Mouse (Mus musculus) limb, embryonic 11.5 days (tissue): ENCODE measurements around the gene Fgf23. TPM values are rescaled to one million over a fixed set of nuclear protein-coding genes. Genes with fewer than 3 reads are reported as not detected.

Experiments used
- ATAC-seq: fragments of 200-750 bp; cut with Nextera tagmentation; 2 replicates; pipeline ENCODE4 v1.8.0; 2017; ENCODE audit warnings: low read depth; ENCODE audit not compliant: insufficient number of reproducible peaks, low FRiP score, low TSS enrichment
- DNase-seq: peaks from one replicate; pipeline ENCODE4 v3.0.0-alpha.2; 2015; ENCODE audit warnings: low spot score
- H3K27ac ChIP-seq: fragments of 300-500 bp; sonication (generic); replicated peaks from 2 replicates; pipeline ENCODE4 v1.5.1; 2014; ENCODE audit warnings: low read depth, mild to moderate bottlenecking, low read length
- H3K27me3 ChIP-seq: fragments of 300-500 bp; sonication (generic); 2 replicates; pipeline ENCODE4 v1.6.1; 2014; ENCODE audit warnings: mild to moderate bottlenecking, low read length, mixed read lengths; ENCODE audit not compliant: control insufficient read depth, insufficient read depth
- H3K36me3 ChIP-seq: fragments of 300-500 bp; sonication (generic); 2 replicates; pipeline ENCODE4 v1.6.1; 2014; ENCODE audit warnings: mild to moderate bottlenecking, low read length, moderate library complexity, mixed read lengths; ENCODE audit not compliant: control insufficient read depth, insufficient read depth
- H3K4me1 ChIP-seq: fragments of 300-500 bp; sonication (generic); 2 replicates; pipeline ENCODE4 v1.6.1; 2014; ENCODE audit warnings: low read length, mixed read lengths; ENCODE audit not compliant: control insufficient read depth, insufficient read depth
- H3K4me2 ChIP-seq: fragments of 300-500 bp; sonication (generic); 2 replicates; pipeline ENCODE4 v1.6.1; 2014; ENCODE audit warnings: low read depth, mild to moderate bottlenecking, moderate library complexity; ENCODE audit not compliant: severe bottlenecking
- H3K4me3 ChIP-seq: fragments of 300-500 bp; sonication (generic); 2 replicates; pipeline ENCODE4 v1.5.1; 2014; ENCODE audit warnings: low read depth, low read length
- H3K9ac ChIP-seq: fragments of 300-500 bp; sonication (generic); 2 replicates; pipeline ENCODE4 v1.6.1; 2014; ENCODE audit warnings: mild to moderate bottlenecking, low read length
- H3K9me3 ChIP-seq: fragments of 300-500 bp; sonication (generic); 2 replicates; pipeline ENCODE4 v1.6.1; 2016; ENCODE audit warnings: low read length; ENCODE audit not compliant: control insufficient read depth
- WGBS: fragments of 180-500 bp; shearing (Covaris S2); extraction: QIAGEN DNeasy Blood & Tissue Kit; methylation state at CpG from one replicate; pipeline ENCODE4 v1.1.7; 2014; 5-methylcytosine and 5-hydroxymethylcytosine counted together
- polyA plus RNA-seq: library from polyadenylated mRNA; unstranded; fragments of >200 nt; fragmentation: Nextera tagmentation; extraction: Ambion mirVana; gene quantifications from 2 replicates; pipeline ENCODE4 v1.2.1, GENCODE M21; 2014

The Fgf23 gene
- polyA plus RNA-seq, 1 experiment from 2014 or later: not detected

DNA sequence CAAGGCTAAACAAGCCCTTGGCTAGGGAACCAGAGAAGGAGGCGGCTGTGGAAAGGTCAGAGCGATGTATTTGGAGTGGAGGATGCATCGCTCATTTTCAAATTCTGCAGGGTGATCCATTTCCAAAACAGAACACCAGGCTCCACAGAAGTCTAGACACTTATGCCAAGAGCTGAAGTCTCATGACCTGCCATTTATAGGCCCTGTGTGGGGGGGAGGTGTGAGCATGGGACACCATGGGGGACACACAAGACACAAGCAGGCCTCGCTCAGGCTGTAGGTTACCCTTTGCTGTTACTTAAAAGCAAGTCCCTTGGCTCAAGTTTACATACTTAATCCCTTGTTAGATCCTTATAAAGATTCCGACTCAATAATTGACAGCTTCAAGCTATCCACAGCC lies 33.5 kb downstream of the Fgf23 start:
- no peak overlapping the region for H3K9ac ChIP-seq
- DNase-seq (no peak), ATAC-seq (no peak)
- no peak overlapping the region for H3K4me3 ChIP-seq
- H3K4me1 ChIP-seq: no peaks in the 10 kb centered on the region
- no peaks in the 10 kb centered on the region for H3K27me3 ChIP-seq
- H3K4me2 ChIP-seq: no peak overlapping the region
- WGBS: 91% methylated on average over 5 of the region's 5 CpGs
- no peaks in the 10 kb centered on the region for H3K9me3 ChIP-seq
- H3K27ac ChIP-seq: no peak overlapping the region
- H3K36me3 ChIP-seq: no peaks in the 10 kb centered on the region

DNA sequence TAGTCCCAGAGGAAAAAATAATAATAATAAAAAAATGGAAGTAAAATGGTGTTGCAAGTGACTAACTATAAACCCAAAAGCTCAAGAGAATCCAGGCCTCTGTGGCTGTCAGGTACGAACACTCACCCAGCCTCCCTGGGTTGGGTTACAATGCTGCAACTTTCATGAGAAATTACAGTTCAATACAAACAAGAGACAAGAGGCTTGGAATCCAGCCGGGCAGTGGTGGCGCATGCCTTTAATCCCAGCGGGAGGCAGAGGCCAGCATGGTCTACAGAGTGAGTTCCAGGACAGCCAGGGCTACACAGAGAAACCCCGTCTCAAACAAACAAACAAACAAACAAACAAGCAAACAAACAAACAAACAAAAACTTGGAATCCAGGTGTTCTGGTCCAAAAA lies 34.0 kb downstream of the Fgf23 start:
- ATAC-seq: no peak

DNA sequence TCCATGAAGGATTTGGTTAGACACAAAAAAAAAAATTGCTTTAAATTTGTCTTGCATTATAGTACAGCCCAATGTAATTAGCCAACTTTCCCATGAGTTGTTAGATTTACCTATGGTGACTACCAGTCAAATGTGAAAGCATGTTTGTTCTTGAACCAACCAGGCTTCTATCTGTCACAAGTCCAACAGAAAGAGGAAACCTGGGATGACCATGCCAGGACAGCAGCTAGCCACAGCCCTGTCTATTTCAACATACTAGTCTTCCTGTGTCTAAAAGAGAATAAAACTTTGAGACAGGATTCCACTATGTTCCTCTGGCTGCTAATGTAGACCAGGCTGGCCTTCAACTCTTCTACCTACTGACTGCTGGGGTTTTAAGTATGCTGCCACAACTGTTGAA lies 34.7 kb downstream of the Fgf23 start:
- H3K4me1 ChIP-seq: no peaks in the 10 kb centered on the region
- H3K27ac ChIP-seq: no peak overlapping the region
- H3K4me3 ChIP-seq: no peak overlapping the region
- no peak for DNase-seq
- no peak for ATAC-seq
- no peak overlapping the region for H3K9ac ChIP-seq
- H3K4me2 ChIP-seq: no peak overlapping the region
- H3K27me3 ChIP-seq: no peaks in the 10 kb centered on the region
- H3K36me3 ChIP-seq: no peaks in the 10 kb centered on the region
- no peaks in the 10 kb centered on the region for H3K9me3 ChIP-seq

More for the DNA sequence above, 34.0 kb downstream of the Fgf23 start:
- no peaks in the 10 kb centered on the region for H3K4me1 ChIP-seq
- no peaks in the 10 kb centered on the region for H3K27me3 ChIP-seq
- no peak for DNase-seq
- 58% methylated on average over 5 of the region's 5 CpGs for WGBS
- no peaks in the 10 kb centered on the region for H3K9me3 ChIP-seq
- no peak overlapping the region for H3K4me3 ChIP-seq
- no peak overlapping the region for H3K9ac ChIP-seq
- H3K4me2 ChIP-seq: no peak overlapping the region
- no peaks in the 10 kb centered on the region for H3K36me3 ChIP-seq
- H3K27ac ChIP-seq: no peak overlapping the region

DNA sequence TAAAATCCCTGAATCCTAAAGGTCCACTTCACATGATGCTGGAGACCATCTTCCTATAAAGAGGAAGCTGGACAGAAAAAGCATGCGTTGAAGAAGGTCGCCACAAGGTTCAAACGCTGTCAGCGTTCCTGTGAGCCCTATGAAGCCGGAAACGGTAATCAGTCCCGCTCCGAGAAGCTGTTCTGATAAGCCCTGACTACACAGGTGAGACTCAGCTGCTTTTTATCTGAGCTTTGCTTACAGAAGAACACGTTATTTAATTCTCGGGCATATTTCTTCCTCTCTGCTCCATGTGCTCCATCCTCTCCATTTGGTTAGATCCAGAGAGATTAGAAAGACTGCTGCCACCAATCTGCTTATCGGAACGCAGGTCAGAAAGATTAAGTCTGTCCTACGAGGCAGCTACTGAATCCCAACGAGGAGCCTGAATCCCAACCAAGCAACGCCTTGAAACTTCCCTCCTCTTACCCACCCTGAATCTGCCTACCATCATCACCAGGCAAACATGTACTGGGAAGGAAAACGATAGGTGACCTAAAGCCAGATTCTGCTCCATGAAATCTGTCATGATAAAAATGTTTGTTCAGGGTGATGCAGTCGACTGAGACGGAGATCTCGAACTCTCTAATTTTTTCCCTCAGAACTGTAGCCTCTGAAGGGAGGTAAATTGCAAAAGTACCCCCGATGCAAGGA lies 35.8 kb downstream of the Fgf23 start:
- Histone ChIP-seq H3K4me3 (peak overlapping the region; percentile 62), H3K4me1 (no peaks in the 10 kb centered on the region), H3K36me3 (no peaks in the 10 kb centered on the region), H3K27ac (no peak overlapping the region), H3K27me3 (no peaks in the 10 kb centered on the region), H3K9me3 (no peaks in the 10 kb centered on the region), H3K4me2 (peak overlapping the region; percentile 75), H3K9ac (no peak overlapping the region; the same call in 1 of the 2 replicates)
- ATAC-seq (no peak), DNase-seq (no peak)
- WGBS: 45% methylated on average over 20 of the region's 20 CpGs

DNA sequence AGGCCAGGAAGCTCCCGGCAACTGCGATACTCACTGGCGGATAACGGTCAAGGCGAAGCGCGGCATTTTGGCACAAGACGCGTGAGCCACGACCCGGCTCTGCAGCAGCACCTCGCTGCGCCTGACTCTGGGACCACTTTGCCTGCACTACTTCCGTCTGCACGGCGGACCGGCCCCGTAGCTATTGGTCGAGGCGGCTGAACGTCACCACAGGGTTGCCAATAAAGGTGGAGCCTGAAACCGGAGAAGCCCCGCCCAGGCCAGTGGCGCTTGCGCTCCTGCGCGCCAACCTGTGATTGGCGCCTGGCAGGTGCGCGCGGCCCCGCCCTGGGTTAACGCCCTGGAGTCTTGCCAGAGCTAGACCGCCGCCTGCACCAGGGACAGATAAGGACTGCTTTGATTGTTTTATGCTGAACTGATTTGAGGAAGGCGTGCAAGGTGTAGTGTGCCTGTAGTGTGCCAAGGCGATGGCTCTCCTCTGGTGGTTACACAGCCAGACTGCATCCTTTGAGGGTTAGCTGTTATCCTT lies 36.8 kb downstream of the Fgf23 start, which contains the start of gene Tigar:
Tigar (minus strand) TSS at position 156 of the 529 bp plus-strand sequence.
- Histone ChIP-seq H3K9ac (peak within 1 kb of the TSS; percentile 56), H3K27ac (no peak within 1 kb of the TSS), H3K36me3 (no peaks in the 10 kb centered on the region), H3K4me1 (no peaks in the 10 kb centered on the region), H3K9me3 (no peaks in the 10 kb centered on the region), H3K4me2 (peak within 1 kb of the TSS; percentile 75), H3K4me3 (peak within 1 kb of the TSS; percentile 62), H3K27me3 (no peaks in the 10 kb centered on the region)
- under 1% methylated on average over 37 of the region's 37 CpGs for WGBS
- ATAC-seq: peak; percentile 99
- DNase-seq: peak; percentile 93

DNA sequence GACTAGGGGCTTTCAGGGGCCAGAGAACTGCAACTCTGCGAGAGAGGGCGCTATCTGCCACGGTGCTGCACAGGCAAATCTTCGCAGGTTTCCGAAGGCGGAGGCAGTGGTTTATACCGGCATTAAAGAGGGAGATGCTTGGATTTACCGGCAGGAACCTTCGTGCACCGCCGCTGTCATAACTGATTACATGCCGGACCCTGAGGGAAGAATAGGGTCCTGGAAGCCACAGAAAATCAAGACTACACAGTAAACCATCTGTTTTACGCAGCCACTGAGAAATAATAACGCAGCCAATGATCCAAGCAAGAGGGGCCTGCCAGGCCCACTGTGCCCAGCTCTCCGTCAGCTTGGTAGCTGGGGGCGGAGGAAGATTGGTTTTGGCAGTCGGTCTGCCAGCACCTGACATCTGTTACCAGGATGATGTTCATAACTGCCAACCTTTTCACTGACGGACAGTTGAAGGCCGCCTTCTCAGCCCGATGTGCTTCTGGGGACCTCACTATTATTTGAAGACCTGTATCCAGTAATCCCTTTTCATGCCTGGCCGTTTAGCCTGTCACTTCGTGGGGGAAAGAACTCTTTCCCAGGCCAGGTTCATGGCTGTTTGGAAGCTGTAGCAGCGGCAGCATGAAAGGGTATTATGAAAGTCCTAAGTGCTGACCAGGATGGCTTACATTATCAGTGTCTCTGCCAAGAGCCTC lies 42.2 kb downstream of the Fgf23 start:
- ATAC-seq (no peak), DNase-seq (no peak)
- Histone ChIP-seq H3K4me1 (no peaks in the 10 kb centered on the region), H3K9me3 (no peaks in the 10 kb centered on the region), H3K9ac (no peak overlapping the region), H3K27me3 (no peaks in the 10 kb centered on the region), H3K4me3 (no peak overlapping the region), H3K36me3 (no peaks in the 10 kb centered on the region), H3K27ac (no peak overlapping the region), H3K4me2 (no peak overlapping the region)
- 72% methylated on average over 23 of the region's 23 CpGs for WGBS

DNA sequence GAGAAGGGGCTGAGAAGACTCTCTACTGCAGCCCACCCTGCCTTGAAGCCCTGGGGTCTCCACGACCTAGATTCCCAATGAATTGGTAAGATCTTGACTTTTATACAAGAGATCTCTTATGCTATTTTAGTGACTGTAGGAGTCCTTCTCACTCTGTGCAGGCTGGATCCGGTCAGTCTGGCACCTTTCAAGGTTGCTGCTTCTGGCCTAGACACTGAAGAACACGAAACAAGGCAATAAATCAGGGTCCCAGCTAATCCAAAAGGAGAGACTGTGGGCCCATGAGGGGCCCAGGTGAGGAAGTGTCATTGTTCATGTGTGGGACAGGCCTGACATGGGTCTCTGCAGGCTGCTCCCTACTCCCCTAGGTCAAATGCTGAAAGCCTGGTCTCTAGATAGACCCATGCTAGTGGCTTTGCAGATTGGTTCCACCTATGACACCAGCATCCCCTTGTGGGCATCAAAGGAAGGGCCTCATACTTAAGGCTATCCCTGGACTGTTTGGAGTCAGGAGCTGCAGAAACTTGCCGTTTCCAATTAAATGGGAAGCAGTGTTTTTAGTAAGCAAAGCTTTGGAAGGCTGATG lies 49.6 kb downstream of the Fgf23 start:
- Histone ChIP-seq H3K4me1 (no peaks in the 10 kb centered on the region), H3K4me2 (no peak overlapping the region), H3K36me3 (peaks cover 5% of the 10 kb centered on the region; the same call in 1 of the 2 replicates), H3K4me3 (no peak overlapping the region), H3K9ac (no peak overlapping the region), H3K9me3 (no peaks in the 10 kb centered on the region), H3K27ac (no peak overlapping the region), H3K27me3 (no peaks in the 10 kb centered on the region)
- 70% methylated on average over 4 of the region's 4 CpGs for WGBS
- ATAC-seq (no peak), DNase-seq (no peak)

DNA sequence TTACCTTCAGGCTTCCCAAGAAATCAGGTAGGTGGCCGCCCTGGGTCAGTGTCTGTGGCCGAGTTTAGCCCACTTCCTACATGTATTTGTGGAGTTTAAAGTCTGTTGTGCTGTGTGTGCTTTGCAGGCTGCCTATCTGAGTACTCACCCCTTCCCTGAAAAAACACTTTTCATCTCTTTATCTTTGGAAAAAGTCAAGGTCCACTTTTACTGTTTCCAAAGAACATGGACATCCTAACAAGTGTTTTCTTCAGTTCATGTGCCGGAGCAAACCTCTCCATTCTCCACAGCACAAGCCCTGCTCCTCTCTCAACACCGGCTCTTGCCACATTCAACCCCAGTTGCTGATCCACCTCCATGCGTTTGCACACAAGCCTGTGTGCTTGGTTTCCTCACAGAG lies 50.3 kb downstream of the Fgf23 start:
- no peak overlapping the region for H3K9ac ChIP-seq
- no peak for DNase-seq
- no peaks in the 10 kb centered on the region for H3K4me1 ChIP-seq
- H3K36me3 ChIP-seq: peaks cover 5% of the 10 kb centered on the region; the same call in 1 of the 2 replicates
- no peak overlapping the region for H3K4me2 ChIP-seq
- H3K27me3 ChIP-seq: no peaks in the 10 kb centered on the region
- ATAC-seq: no peak
- 83% methylated on average over 5 of the region's 5 CpGs for WGBS
- H3K27ac ChIP-seq: no peak overlapping the region
- H3K9me3 ChIP-seq: no peaks in the 10 kb centered on the region
- no peak overlapping the region for H3K4me3 ChIP-seq
